Mouse (Mus musculus) testis, adult 2 months (tissue): ENCODE results near the gene Mpi.

Experiments
- CTCF ChIP-seq: fragments of 200-500 bp; IDR thresholded peaks from 2 replicates; pipeline ENCODE4 v1.5.1; 2012; ENCODE audit warnings: low read depth, mild to moderate bottlenecking, inconsistent platforms, low read length, moderate library complexity; ENCODE audit not compliant: control insufficient read depth, insufficient read depth, insufficient replicate concordance
- POLR2A ChIP-seq: fragments of 200-500 bp; IDR thresholded peaks from 2 replicates; pipeline ENCODE4 v1.6.1; 2012; ENCODE audit warnings: low read depth, mild to moderate bottlenecking, inconsistent platforms, low read length, moderate library complexity; ENCODE audit not compliant: control insufficient read depth

DNA sequence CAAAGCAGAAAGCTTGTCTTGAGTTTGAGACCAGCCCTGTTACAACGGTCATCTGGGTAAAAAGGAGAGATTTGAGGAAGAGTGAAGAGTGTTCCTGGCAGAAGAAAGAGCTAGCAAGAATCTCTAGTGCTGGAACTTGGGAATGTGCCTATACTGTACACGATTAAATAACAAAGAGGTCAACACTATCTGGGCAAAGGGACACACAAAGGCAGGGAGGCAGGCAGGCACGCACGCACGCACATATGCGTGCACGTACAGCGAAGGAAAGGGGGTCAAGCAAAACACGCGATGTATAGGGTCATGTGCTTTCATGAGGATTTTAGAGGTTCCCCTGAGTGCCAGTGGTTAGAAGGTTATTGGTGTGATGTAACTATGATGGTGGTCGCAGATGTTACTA lies 556 bp upstream of the Mpi start:
- no peak for TF ChIP-seq POLR2A
- no peak for TF ChIP-seq CTCF
